24 mouse cellular contexts compared by ENCODE assay signal in the genomic region with DNA sequence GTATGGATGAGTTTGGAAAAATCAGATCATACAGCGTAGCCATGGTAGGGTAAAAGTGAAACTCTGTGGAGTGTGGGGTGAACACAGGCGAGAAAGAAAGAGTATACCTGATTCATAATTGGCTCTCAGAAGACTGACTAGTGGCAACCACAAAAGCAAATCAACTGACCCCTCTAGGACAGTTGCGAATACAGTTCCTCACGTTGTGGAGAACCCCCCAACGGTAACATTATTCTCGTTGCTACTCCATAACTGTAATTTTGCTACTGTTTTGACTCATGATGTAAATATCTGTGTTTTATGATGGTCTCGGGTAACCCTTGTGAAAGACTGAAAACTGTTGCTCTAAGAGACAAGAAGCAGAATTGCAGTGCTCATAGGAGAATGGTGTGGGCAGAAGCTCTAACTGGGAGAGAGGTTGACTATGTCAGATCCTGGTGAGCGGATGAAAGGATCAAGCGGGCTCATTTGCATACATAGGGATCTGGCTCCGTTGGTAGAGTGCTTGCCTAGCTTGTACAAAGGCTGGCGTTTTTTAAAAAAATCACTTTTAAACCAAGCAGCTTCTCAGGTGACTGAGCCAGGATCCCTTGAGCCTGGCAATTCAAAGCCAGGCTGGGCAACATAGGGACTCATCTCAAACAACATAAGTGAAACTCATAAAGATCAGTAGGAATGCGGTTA. TPM values are rescaled to one million over a fixed set of nuclear protein-coding genes. Genes with fewer than 3 reads are reported as not detected.
DNase-seq lines count a peak whose midpoint lies in the region; ATAC-seq and TF ChIP-seq lines count a peak whose summit lies in the region.
"Had no signal": no experiment of that assay in that cellular context is flagged by ENCODE, and none has a peak within 500 bp of the region (broad histone marks: within the 10 kb centered on the region; RNA-seq: fewer than 3 reads in every experiment).

No protein-coding gene starts in this region.

- ATAC-seq in heart, embryonic 11.5 days (replicated peaks; ENCODE audit: insufficient number of reproducible peaks, low FRiP score, low TSS enrichment): no peak
- ATAC-seq in hindbrain, embryonic 11.5 days (ENCODE audit: low FRiP score): 0 out of 2 replicates have a peak, but pooled peaks have one; percentile 45
- no peak for ATAC-seq in hindbrain, embryonic 13.5 days (ENCODE audit: low FRiP score)
- ATAC-seq in midbrain, embryonic 16.5 days: no peak
- ATAC-seq: forebrain, embryonic 14.5 days had no signal

- no peak overlapping the region for H3K9ac ChIP-seq in heart, embryonic 11.5 days (ENCODE audit: low read depth, low read length)
- H3K9ac ChIP-seq in hindbrain, embryonic 11.5 days (ENCODE audit: low read depth, low read length): no peak overlapping the region
- H3K9ac ChIP-seq in hindbrain, embryonic 13.5 days: no peak overlapping the region
- H3K9ac ChIP-seq in midbrain, embryonic 16.5 days (ENCODE audit: low read depth, low read length): no peak overlapping the region
- H3K9ac ChIP-seq: embryonic facial prominence, embryonic 13.5 days; midbrain, embryonic 12.5 days had no signal

- peaks cover 18% of the 10 kb centered on the region for H3K4me1 ChIP-seq in heart, embryonic 11.5 days (ENCODE audit: control insufficient read depth, insufficient read depth, low read length)
- no peaks in the 10 kb centered on the region for H3K4me1 ChIP-seq in hindbrain, embryonic 11.5 days (replicated peaks; ENCODE audit: control insufficient read depth, insufficient read depth, low read length)
- peaks cover 22% of the 10 kb centered on the region for H3K4me1 ChIP-seq in hindbrain, embryonic 13.5 days (replicated peaks)
- H3K4me1 ChIP-seq in midbrain, embryonic 10.5 days: peaks cover 20% of the 10 kb centered on the region
- H3K4me1 ChIP-seq in midbrain, embryonic 16.5 days (ENCODE audit: control insufficient read depth, insufficient read depth, low read length): no peaks in the 10 kb centered on the region; the same call in 1 of the 2 replicates

- TF ChIP-seq CTCF in brain, embryonic 14.5 days (IDR thresholded peaks at IDR 0.05; ENCODE audit: borderline replicate concordance, extremely low read depth, insufficient read depth, insufficient read length): no peak

- peak overlapping the region; percentile 76 for H3K27ac ChIP-seq in heart, embryonic 11.5 days (ENCODE audit: low read depth, low read length)
- no peak overlapping the region for H3K27ac ChIP-seq in hindbrain, embryonic 11.5 days (ENCODE audit: low read depth, low read length)
- H3K27ac ChIP-seq in hindbrain, embryonic 13.5 days: no peak overlapping the region
- H3K27ac ChIP-seq in midbrain, embryonic 10.5 days (replicated peaks): 0 out of 2 replicates have a peak overlapping the region, but pooled peaks have one; percentile 23
- no peak overlapping the region for H3K27ac ChIP-seq in midbrain, embryonic 16.5 days (ENCODE audit: low read length)
- H3K27ac ChIP-seq: embryonic facial prominence, embryonic 13.5 days; midbrain, embryonic 12.5 days had no signal

- H3K36me3 ChIP-seq in heart, embryonic 11.5 days (ENCODE audit: control insufficient read depth, insufficient read depth, low read length): no peaks in the 10 kb centered on the region
- no peaks in the 10 kb centered on the region for H3K36me3 ChIP-seq in hindbrain, embryonic 11.5 days (ENCODE audit: control insufficient read depth, insufficient read depth, low read length)
- H3K36me3 ChIP-seq in hindbrain, embryonic 13.5 days: no peaks in the 10 kb centered on the region
- H3K36me3 ChIP-seq in midbrain, embryonic 10.5 days: no peaks in the 10 kb centered on the region
- H3K36me3 ChIP-seq in midbrain, embryonic 16.5 days (ENCODE audit: control insufficient read depth, insufficient read depth, low read length): no peaks in the 10 kb centered on the region
- H3K36me3 ChIP-seq: embryonic facial prominence, embryonic 13.5 days; midbrain, embryonic 12.5 days had no signal

- no peak overlapping the region for H3K4me3 ChIP-seq in heart, embryonic 11.5 days (ENCODE audit: low read depth, low read length)
- no peak overlapping the region for H3K4me3 ChIP-seq in hindbrain, embryonic 11.5 days (ENCODE audit: low read depth, low read length)
- H3K4me3 ChIP-seq in hindbrain, embryonic 13.5 days: no peak overlapping the region
- H3K4me3 ChIP-seq in midbrain, embryonic 10.5 days: no peak overlapping the region
- H3K4me3 ChIP-seq in midbrain, embryonic 16.5 days (ENCODE audit: low read depth, low read length): no peak overlapping the region
- H3K4me3 ChIP-seq: embryonic facial prominence, embryonic 13.5 days; midbrain, embryonic 12.5 days had no signal

- H3K27me3 ChIP-seq in heart, embryonic 11.5 days (ENCODE audit: control insufficient read depth, insufficient read depth, low read length): no peaks in the 10 kb centered on the region
- H3K27me3 ChIP-seq in hindbrain, embryonic 11.5 days (ENCODE audit: control insufficient read depth, insufficient read depth, low read length): no peaks in the 10 kb centered on the region
- H3K27me3 ChIP-seq in hindbrain, embryonic 13.5 days: no peaks in the 10 kb centered on the region
- H3K27me3 ChIP-seq in midbrain, embryonic 10.5 days (ENCODE audit: low read depth, poor library complexity, severe bottlenecking): no peaks in the 10 kb centered on the region
- no peaks in the 10 kb centered on the region for H3K27me3 ChIP-seq in midbrain, embryonic 16.5 days (ENCODE audit: control insufficient read depth, insufficient read depth, low read depth, low read length)
- H3K27me3 ChIP-seq: embryonic facial prominence, embryonic 13.5 days; midbrain, embryonic 12.5 days had no signal

- no peak for TF ChIP-seq POLR2A in brain, embryonic 14.5 days (IDR thresholded peaks at IDR 0.05; ENCODE audit: borderline replicate concordance, extremely low read depth, insufficient read depth, insufficient read length, poor library complexity, severe bottlenecking)

- no peak for DNase-seq in heart, postnatal 25 days (ENCODE audit: low spot score)
- no peak for DNase-seq in hindbrain, embryonic 11.5 days (ENCODE audit: low spot score)
- no peak for DNase-seq in midbrain, embryonic 10.5 days (ENCODE audit: low spot score)
- DNase-seq in brain, embryonic 14.5 days (ENCODE audit: low read depth): peak; percentile 15
- DNase-seq: adrenal gland, postnatal 25 days; cerebellum, adult 11-12 months; gastrocnemius, postnatal 10 days; kidney, adult 9 months; kidney, postnatal 25 days; retina, postnatal 1 day; thymus, postnatal 36 days had no signal

- no peak overlapping the region for H3K4me2 ChIP-seq in heart, embryonic 11.5 days
- no peak overlapping the region for H3K4me2 ChIP-seq in hindbrain, embryonic 11.5 days (replicated peaks; ENCODE audit: low read depth, low read length)
- H3K4me2 ChIP-seq in hindbrain, embryonic 13.5 days: no peak overlapping the region
- H3K4me2 ChIP-seq in midbrain, embryonic 16.5 days (ENCODE audit: low read length): no peak overlapping the region
- H3K4me2 ChIP-seq: embryonic facial prominence, embryonic 13.5 days; midbrain, embryonic 12.5 days had no signal

- WGBS in heart, embryonic 11.5 days (ENCODE audit: insufficient replicate concordance): 61% methylated on average over 12 of the region's 12 CpGs
- WGBS in hindbrain, embryonic 11.5 days: 66% methylated on average over 12 of the region's 12 CpGs
- WGBS in hindbrain, embryonic 13.5 days: 64% methylated on average over 12 of the region's 12 CpGs
- 66% methylated on average over 12 of the region's 12 CpGs for whole genome bisulfite sequencing in midbrain, embryonic 10.5 days
- 60% methylated on average over 12 of the region's 12 CpGs for WGBS in midbrain, embryonic 16.5 days

- intact Hi-C loops in heart, postnatal 25 days (cut with DNase I): no loop called here

- no peaks in the 10 kb centered on the region for H3K9me3 ChIP-seq in heart, embryonic 11.5 days (replicated peaks; ENCODE audit: control insufficient read depth, low read length)
- no peaks in the 10 kb centered on the region for H3K9me3 ChIP-seq in hindbrain, embryonic 11.5 days (ENCODE audit: control insufficient read depth, low read length)
- H3K9me3 ChIP-seq in hindbrain, embryonic 13.5 days: no peaks in the 10 kb centered on the region
- no peaks in the 10 kb centered on the region for H3K9me3 ChIP-seq in midbrain, embryonic 10.5 days (replicated peaks)
- H3K9me3 ChIP-seq in midbrain, embryonic 16.5 days (replicated peaks; ENCODE audit: control insufficient read depth, low read length, poor library complexity, severe bottlenecking): no peaks in the 10 kb centered on the region
- H3K9me3 ChIP-seq: embryonic facial prominence, embryonic 13.5 days; midbrain, embryonic 12.5 days had no signal

RNA-seq across cellular contexts. Expression of gene Fndc7, which starts 2.7 kb away (rescaled TPM):
- polyA plus RNA-seq in heart, embryonic 11.5 days (2014; fragmentation: Nextera tagmentation; extraction: Ambion mirVana): not detected in 2 replicates
- total RNA-seq in heart, postnatal 25 days (2021): under 1 TPM in 1 of 2 experiments, not detected in 1; 0.05 TPM
- 0.28 TPM in 1 of 2 replicates, not detected in the other for polyA plus RNA-seq in hindbrain, embryonic 11.5 days (2014; fragmentation: Nextera tagmentation; extraction: Ambion mirVana)
- polyA plus RNA-seq in hindbrain, embryonic 13.5 days (2015; fragmentation: Nextera tagmentation; extraction: Ambion mirVana): 0.09 TPM in 1 of 2 replicates, not detected in the other
- polyA plus RNA-seq in midbrain, embryonic 10.5 days (2016; fragmentation: Nextera tagmentation; extraction: Ambion mirVana): 0.06 TPM in 1 of 2 replicates, not detected in the other
- 0.08 TPM in 1 of 2 replicates, not detected in the other for polyA plus RNA-seq in midbrain, embryonic 16.5 days (2015; fragmentation: Nextera tagmentation; extraction: Ambion mirVana)
- 0.09 and 0.11 TPM in 2 replicates for polyA plus RNA-seq in brain, embryonic 14.5 days (2012; rRNA removed)
- total RNA-seq: MEL had no signal
- polyA plus RNA-seq: forebrain, embryonic 14.5 days; midbrain, embryonic 12.5 days had no signal

RNA-seq across cellular contexts. Expression of gene Prpf38b, which starts 24.5 kb away (rescaled TPM):
- 53.8 and 56.4 TPM in 2 replicates for polyA plus RNA-seq in heart, embryonic 11.5 days (2014; fragmentation: Nextera tagmentation; extraction: Ambion mirVana)
- 10 to 100 TPM; 18.8 to 20.6 TPM for total RNA-seq in heart, postnatal 25 days (2021)
- 84.4 and 85.3 TPM in 2 replicates for polyA plus RNA-seq in hindbrain, embryonic 11.5 days (2014; fragmentation: Nextera tagmentation; extraction: Ambion mirVana)
- polyA plus RNA-seq in hindbrain, embryonic 13.5 days (2015; fragmentation: Nextera tagmentation; extraction: Ambion mirVana): 67.6 and 70.4 TPM in 2 replicates
- polyA plus RNA-seq in midbrain, embryonic 10.5 days (2016; fragmentation: Nextera tagmentation; extraction: Ambion mirVana): 67.2 and 68.3 TPM in 2 replicates
- 54.2 and 56.8 TPM in 2 replicates for polyA plus RNA-seq in midbrain, embryonic 16.5 days (2015; fragmentation: Nextera tagmentation; extraction: Ambion mirVana)
- 68.0 and 78.4 TPM in 2 replicates for polyA plus RNA-seq in brain, embryonic 14.5 days (2012; rRNA removed)

RNA-seq across cellular contexts. Expression of gene Stxbp3, which starts 46.8 kb away (rescaled TPM):
- 27.8 and 29.2 TPM in 2 replicates for polyA plus RNA-seq in heart, embryonic 11.5 days (2014; fragmentation: Nextera tagmentation; extraction: Ambion mirVana)
- 10 to 100 TPM; 23.4 to 23.9 TPM for total RNA-seq in heart, postnatal 25 days (2021)
- polyA plus RNA-seq in hindbrain, embryonic 11.5 days (2014; fragmentation: Nextera tagmentation; extraction: Ambion mirVana): 23.2 and 28.1 TPM in 2 replicates
- polyA plus RNA-seq in hindbrain, embryonic 13.5 days (2015; fragmentation: Nextera tagmentation; extraction: Ambion mirVana): 15.5 and 16.7 TPM in 2 replicates
- 24.1 and 26.7 TPM in 2 replicates for polyA plus RNA-seq in midbrain, embryonic 10.5 days (2016; fragmentation: Nextera tagmentation; extraction: Ambion mirVana)
- 16.2 and 16.9 TPM in 2 replicates for polyA plus RNA-seq in midbrain, embryonic 16.5 days (2015; fragmentation: Nextera tagmentation; extraction: Ambion mirVana)
- 9.9 and 11.8 TPM in 2 replicates for polyA plus RNA-seq in brain, embryonic 14.5 days (2012; rRNA removed)

RNA-seq across cellular contexts. Expression of gene Henmt1, which starts 52.6 kb away (rescaled TPM):
- polyA plus RNA-seq in heart, embryonic 11.5 days (2014; fragmentation: Nextera tagmentation; extraction: Ambion mirVana): 0.16 and 0.41 TPM in 2 replicates
- total RNA-seq in heart, postnatal 25 days (2021): not detected
- polyA plus RNA-seq in hindbrain, embryonic 11.5 days (2014; fragmentation: Nextera tagmentation; extraction: Ambion mirVana): 0.52 and 0.84 TPM in 2 replicates
- polyA plus RNA-seq in hindbrain, embryonic 13.5 days (2015; fragmentation: Nextera tagmentation; extraction: Ambion mirVana): 1.4 and 2.4 TPM in 2 replicates
- 0.62 and 0.67 TPM in 2 replicates for polyA plus RNA-seq in midbrain, embryonic 10.5 days (2016; fragmentation: Nextera tagmentation; extraction: Ambion mirVana)
- polyA plus RNA-seq in midbrain, embryonic 16.5 days (2015; fragmentation: Nextera tagmentation; extraction: Ambion mirVana): 2.9 and 3.0 TPM in 2 replicates
- polyA plus RNA-seq in brain, embryonic 14.5 days (2012; rRNA removed): 1.2 and 1.5 TPM in 2 replicates
- total RNA-seq: adrenal gland, postnatal 25 days; gastrocnemius, postnatal 10 days; MEL; neutrophil, adult 5-6 weeks had no signal
- polyA plus RNA-seq: heart, embryonic 14.5 days; liver, embryonic 16.5 days; macrophage had no signal

RNA-seq across cellular contexts. Expression of gene Gm9857, which starts 53.2 kb away (rescaled TPM):
- not detected in 2 replicates for polyA plus RNA-seq in heart, embryonic 11.5 days (2014; fragmentation: Nextera tagmentation; extraction: Ambion mirVana)
- not detected for total RNA-seq in heart, postnatal 25 days (2021)
- polyA plus RNA-seq in hindbrain, embryonic 11.5 days (2014; fragmentation: Nextera tagmentation; extraction: Ambion mirVana): 0.52 TPM in 1 of 2 replicates, not detected in the other
- not detected in 2 replicates for polyA plus RNA-seq in hindbrain, embryonic 13.5 days (2015; fragmentation: Nextera tagmentation; extraction: Ambion mirVana)
- polyA plus RNA-seq in midbrain, embryonic 10.5 days (2016; fragmentation: Nextera tagmentation; extraction: Ambion mirVana): not detected in 2 replicates
- 0.80 TPM in 1 of 2 replicates, not detected in the other for polyA plus RNA-seq in midbrain, embryonic 16.5 days (2015; fragmentation: Nextera tagmentation; extraction: Ambion mirVana)
- polyA plus RNA-seq in brain, embryonic 14.5 days (2012; rRNA removed): 1.3 TPM in 2 replicates
- total RNA-seq: adrenal gland, postnatal 25 days; gastrocnemius, postnatal 10 days; layer of hippocampus, adult 8-10 months; left cerebral cortex, postnatal 25 days; MEL; neutrophil, adult 5-6 weeks had no signal
- polyA plus RNA-seq: embryonic facial prominence, embryonic 13.5 days; forebrain, embryonic 14.5 days; heart, embryonic 14.5 days; liver, embryonic 16.5 days; macrophage; midbrain, embryonic 12.5 days had no signal

Comparison
In these comparisons a context has a peak if more than half of its experiments do, and no peak if none do; other contexts are left out.
1. H3K27ac ChIP-seq: peak in heart, embryonic 11.5 days (single experiment) and midbrain, embryonic 10.5 days (single experiment); none in hindbrain, embryonic 11.5 days (single experiment), hindbrain, embryonic 13.5 days (single experiment) and midbrain, embryonic 16.5 days (single experiment).